Mouse (Mus musculus) testis, adult 2 months (tissue): ENCODE data around the gene Hspa1l.

Experiments
- CTCF ChIP-seq: fragments of 200-500 bp; IDR thresholded peaks from 2 replicates; pipeline ENCODE4 v1.5.1; 2012; ENCODE audit warnings: low read depth, mild to moderate bottlenecking, inconsistent platforms, low read length, moderate library complexity; ENCODE audit not compliant: control insufficient read depth, insufficient read depth, insufficient replicate concordance
- POLR2A ChIP-seq: fragments of 200-500 bp; IDR thresholded peaks from 2 replicates; pipeline ENCODE4 v1.6.1; 2012; ENCODE audit warnings: low read depth, mild to moderate bottlenecking, inconsistent platforms, low read length, moderate library complexity; ENCODE audit not compliant: control insufficient read depth

DNA sequence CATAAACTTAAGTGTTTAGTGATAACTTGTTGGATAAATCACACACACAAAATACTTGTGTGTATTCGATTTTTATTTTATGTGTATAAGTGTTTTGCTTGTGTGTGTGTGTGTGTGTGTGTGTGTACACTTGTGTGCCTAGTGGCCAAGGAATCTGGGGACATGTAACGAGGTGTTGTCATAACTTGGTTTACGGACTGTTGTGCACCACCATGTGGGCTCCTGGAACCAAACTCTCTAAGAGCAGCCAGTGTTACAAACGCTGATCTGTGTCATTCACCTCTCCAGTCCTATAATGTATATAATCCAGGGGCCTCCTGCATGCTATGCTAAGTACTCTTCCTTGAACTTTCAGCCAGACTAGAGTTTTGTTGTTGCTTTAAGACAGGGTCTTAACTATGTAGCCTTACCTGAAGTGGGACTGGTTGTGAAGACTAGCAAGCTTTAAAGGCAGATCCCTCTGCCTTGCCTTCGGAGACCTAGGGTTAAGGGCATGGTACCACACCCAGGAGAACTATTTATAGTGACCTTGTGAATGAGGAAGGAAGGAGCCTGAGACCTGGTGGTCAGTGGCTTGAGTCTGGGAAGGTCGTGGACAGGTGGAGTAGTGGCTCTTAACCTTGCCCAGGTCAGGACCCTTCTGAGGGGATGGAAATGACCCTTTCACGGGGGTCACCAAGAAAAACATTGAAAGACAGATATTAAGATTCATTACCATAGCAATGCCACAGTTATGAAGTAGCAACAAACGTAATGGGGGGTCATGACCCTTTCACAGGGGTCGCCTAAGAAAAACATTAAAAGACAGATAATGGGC, 30.7 kb downstream of the Hspa1l start:
- TF ChIP-seq CTCF, result no peak
- no peak for TF ChIP-seq POLR2A
